Mouse (Mus musculus): ENCODE results near the gene Rabgef1. TPM values are rescaled to one million over a fixed set of nuclear protein-coding genes. Genes with fewer than 3 reads are reported as not detected.

Gene Rabgef1
- polyA plus RNA-seq, 1 experiment from 2014 or later = 31.2 TPM

DNA sequence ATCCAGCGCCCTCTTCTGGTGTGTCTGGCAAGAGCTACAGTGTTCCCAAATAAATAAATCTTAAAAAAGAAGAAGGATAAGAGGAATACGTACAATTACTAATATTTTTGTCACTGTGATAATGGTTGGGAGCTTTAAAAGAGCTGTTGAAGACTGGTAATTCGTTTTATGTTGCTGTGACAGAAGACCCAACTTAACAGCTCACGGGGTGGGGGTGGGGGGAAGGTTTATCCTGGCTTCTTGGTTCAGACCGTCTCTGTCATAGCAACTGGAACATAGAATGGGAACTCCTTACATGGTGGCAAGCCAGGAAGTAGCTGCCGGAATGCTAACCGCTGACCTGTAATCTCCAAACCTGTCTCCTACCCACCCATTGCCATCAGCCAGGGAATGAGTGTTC lies 45.2 kb downstream of the Rabgef1 start, which contains the start of gene Tmem248:
Tmem248 (plus strand) TSS at position 301 of the 400 bp plus-strand sequence.
- Histone ChIP-seq H3K27ac (no peak within 1 kb of the TSS), H3K36me3 (ENCODE audit: inconsistent target) (peaks cover 31% of the 10 kb centered on the region), H3K79me2 (ENCODE audit: inconsistent target) (no peaks in the 10 kb centered on the region), H3K4me3 (ENCODE audit: inconsistent target) (no peak within 1 kb of the TSS)
- WGBS (ENCODE audit: missing documents) = 93% methylated on average over 7 of the region's 7 CpGs

DNA sequence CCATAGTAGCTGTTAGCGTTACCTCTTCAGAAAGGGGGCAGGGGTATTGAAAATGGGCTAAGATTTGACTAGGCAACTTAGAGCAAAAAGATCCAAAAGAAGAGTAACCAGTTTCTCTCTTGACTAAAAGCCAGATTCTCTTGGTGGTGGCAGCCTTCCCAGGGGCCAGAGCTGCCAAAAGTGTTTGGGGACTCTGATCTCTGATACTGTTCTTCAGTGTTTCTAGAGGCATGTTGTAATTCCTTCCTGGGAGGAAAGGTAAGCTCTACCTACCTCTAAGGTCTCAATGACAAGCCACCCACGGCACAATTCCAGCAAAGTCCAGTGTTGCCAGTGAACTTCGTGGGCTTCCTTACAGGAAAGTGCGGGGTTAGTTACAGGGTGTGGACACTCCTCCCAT lies 45.8 kb downstream of the Rabgef1 start:
- Histone ChIP-seq H3K27ac (no peak overlapping the region), H3K4me3 (ENCODE audit: inconsistent target) (no peak overlapping the region), H3K79me2 (ENCODE audit: inconsistent target) (peaks cover under 1% of the 10 kb centered on the region; the same call in 1 of the 2 replicates), H3K36me3 (ENCODE audit: inconsistent target) (peaks cover 24% of the 10 kb centered on the region)
- 84% methylated on average over 4 of the region's 4 CpGs for WGBS (ENCODE audit: missing documents)

DNA sequence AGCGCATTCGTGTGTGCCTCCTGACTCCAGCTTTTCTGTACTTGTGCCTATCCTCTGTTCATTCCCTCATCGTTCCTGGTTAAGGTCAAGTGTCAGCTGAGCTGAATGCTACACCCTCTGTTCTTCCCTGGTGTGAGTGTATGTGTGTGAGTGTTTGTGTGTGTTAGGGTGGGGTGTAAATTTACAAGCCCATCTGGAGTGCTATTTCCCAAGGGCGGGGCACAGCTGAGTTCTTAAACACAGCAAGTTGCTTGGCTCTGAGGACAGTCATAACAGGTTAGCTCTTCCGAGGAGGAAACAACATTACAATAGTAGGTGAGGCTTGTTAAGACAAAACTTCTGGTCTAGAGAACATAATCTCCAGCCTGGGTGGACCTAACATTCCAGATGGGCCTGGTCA lies 46.7 kb downstream of the Rabgef1 start:
- Histone ChIP-seq H3K79me2 (ENCODE audit: inconsistent target) (peaks cover 10% of the 10 kb centered on the region), H3K4me3 (ENCODE audit: inconsistent target) (no peak overlapping the region), H3K27ac (no peak overlapping the region), H3K36me3 (ENCODE audit: inconsistent target) (peaks cover 15% of the 10 kb centered on the region; the same call in 1 of the 2 replicates)
- 95% methylated on average over 5 of the region's 5 CpGs for WGBS (ENCODE audit: missing documents)

DNA sequence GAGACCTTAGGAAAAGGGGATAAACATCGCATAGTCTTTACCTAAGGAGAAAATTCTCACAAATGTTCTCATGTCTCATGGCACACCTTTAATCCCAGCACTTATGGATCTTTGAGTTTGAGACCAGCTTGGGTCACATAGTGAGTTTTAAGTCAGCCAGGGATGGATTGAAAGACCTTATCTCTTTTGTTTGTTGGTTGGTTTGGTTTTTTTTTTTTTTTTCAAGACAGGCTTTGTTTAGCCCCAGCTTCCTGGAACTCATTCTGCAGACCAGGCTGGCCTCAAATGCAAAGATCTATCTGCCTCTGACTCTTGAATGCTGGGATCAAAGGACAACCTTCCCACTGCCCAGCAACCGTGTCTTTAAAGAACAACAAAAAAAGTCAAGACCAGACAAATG lies 49.7 kb downstream of the Rabgef1 start:
- H3K4me3 ChIP-seq (ENCODE audit: inconsistent target) = peak overlapping the region; percentile 85
- H3K36me3 ChIP-seq (ENCODE audit: inconsistent target) = no peaks in the 10 kb centered on the region
- peaks cover 40% of the 10 kb centered on the region for H3K79me2 ChIP-seq (ENCODE audit: inconsistent target)
- H3K27ac ChIP-seq = peak overlapping the region; percentile 69
- 54% methylated on average over 2 of the region's 2 CpGs for WGBS (ENCODE audit: missing documents)

DNA sequence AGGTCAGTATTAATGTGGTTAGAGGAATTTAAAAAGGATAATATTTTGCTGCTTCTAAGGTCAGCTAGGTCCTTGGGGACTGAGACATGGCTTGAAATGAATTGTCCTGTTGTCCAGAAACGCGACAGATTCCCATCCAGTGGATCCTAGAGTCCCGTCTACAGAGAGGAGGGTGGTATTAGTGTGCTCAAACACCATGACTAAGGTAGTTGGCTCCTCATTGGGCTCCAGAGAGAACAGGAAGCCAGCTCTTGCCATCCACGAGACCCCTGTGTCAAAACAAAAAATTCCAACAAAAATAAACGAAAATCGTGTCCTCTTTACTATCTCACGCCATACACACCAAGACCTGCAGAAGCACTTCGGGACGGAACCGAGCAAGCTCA lies 50.2 kb downstream of the Rabgef1 start:
- 3% methylated on average over 10 of the region's 10 CpGs for WGBS (ENCODE audit: missing documents)
- peak overlapping the region; percentile 69 for H3K27ac ChIP-seq
- peaks cover 44% of the 10 kb centered on the region for H3K79me2 ChIP-seq (ENCODE audit: inconsistent target)
- peak overlapping the region; percentile 85 for H3K4me3 ChIP-seq (ENCODE audit: inconsistent target)
- H3K36me3 ChIP-seq (ENCODE audit: inconsistent target) = no peaks in the 10 kb centered on the region

DNA sequence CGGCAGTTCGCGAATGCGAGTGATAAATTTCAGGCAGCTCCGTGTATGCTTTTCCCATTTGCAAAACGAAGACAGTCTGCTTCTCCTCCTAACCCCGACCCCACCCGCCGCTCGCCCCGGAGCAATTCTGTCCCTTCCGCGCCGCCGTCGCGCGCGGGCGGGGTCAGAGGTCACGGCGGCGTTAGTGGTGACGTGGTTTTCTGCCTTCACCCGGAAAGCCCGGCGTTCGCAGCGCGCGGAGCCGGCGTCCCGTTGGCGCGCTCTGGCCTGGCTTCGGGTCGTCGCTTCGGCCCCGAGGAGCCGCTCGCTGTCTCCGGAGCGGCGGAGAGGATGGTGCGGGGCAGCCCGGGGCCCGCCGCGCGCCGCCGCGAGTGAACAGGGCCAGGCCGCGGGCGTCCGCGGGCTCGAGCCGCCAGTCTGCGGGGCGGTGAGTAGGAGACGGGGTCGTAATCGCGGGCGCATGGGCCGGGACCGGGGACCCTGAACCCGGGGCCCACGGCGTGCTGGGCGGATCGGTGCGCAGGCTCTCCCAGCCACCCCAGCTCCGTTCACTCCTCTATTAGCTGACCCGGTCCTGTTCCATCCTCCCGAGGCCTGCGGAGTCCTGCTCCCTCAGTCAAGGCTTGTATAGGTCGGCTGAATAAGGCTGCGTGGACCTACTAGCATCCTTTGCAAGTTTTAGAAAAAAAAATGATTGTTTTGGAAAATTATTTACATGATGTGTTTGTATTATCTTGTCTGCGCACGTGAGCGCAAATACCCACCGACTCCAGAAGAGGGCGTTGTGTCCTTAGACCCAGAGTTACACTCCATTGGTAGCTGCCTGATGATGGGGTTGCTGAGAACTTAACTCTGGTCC lies 50.8 kb downstream of the Rabgef1 start:
- H3K79me2 ChIP-seq (ENCODE audit: inconsistent target) = peaks cover 50% of the 10 kb centered on the region
- under 1% methylated on average over 88 of the region's 88 CpGs for WGBS (ENCODE audit: missing documents)
- H3K27ac ChIP-seq = peak overlapping the region; percentile 69
- H3K4me3 ChIP-seq (ENCODE audit: inconsistent target) = peak overlapping the region; percentile 85
- H3K36me3 ChIP-seq (ENCODE audit: inconsistent target) = no peaks in the 10 kb centered on the region

DNA sequence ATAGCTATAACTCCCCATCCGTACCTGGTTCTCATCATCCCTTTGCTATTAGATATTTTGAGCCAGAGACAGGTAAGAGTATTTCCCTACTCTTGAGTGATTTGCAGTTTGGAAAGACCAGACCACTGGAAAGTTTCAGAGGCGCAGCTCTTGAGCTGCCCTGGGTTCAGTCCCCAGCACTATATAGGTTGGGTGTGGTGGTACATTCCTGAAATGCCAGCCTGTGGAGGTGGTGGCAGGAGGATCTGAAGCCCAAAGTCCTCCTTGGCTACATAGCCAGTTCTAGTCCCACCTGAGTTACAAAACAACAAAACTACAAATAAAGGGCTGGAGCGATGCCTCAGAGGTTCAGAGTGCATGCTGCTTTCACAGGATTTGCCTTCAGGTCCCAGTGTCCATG lies 55.2 kb downstream of the Rabgef1 start:
- H3K4me3 ChIP-seq (ENCODE audit: inconsistent target) = no peak overlapping the region
- H3K79me2 ChIP-seq (ENCODE audit: inconsistent target) = peaks cover 94% of the 10 kb centered on the region
- no peak overlapping the region for H3K27ac ChIP-seq
- peaks cover 18% of the 10 kb centered on the region; the same call in 1 of the 2 replicates for H3K36me3 ChIP-seq (ENCODE audit: inconsistent target)
- 97% methylated on average over 3 of the region's 3 CpGs for WGBS (ENCODE audit: missing documents)

DNA sequence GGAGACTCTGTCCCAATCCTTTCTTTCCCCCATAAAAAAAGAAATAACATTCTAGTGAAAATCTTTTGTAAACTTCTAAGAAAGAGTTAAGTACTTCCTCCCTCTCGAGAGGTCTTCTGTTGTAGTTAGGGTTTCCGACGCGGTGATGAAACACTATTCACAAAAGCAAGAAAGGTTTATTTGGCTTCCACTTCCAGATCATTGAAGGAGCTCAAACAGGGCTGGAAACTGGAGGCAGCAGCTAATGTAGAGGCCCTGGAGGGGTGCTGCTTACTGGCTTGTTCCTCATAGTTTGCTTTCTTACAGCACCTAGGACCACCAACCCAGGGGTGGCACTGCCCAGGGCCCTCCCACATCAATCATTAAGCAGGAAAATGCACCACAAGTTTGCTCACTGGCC lies 56.5 kb downstream of the Rabgef1 start:
- no peak overlapping the region for H3K4me3 ChIP-seq (ENCODE audit: inconsistent target)
- peaks cover 100% of the 10 kb centered on the region for H3K79me2 ChIP-seq (ENCODE audit: inconsistent target)
- H3K27ac ChIP-seq = no peak overlapping the region
- 5% methylated on average over 4 of the region's 4 CpGs for WGBS (ENCODE audit: missing documents)
- peaks cover 31% of the 10 kb centered on the region for H3K36me3 ChIP-seq (ENCODE audit: inconsistent target)

DNA sequence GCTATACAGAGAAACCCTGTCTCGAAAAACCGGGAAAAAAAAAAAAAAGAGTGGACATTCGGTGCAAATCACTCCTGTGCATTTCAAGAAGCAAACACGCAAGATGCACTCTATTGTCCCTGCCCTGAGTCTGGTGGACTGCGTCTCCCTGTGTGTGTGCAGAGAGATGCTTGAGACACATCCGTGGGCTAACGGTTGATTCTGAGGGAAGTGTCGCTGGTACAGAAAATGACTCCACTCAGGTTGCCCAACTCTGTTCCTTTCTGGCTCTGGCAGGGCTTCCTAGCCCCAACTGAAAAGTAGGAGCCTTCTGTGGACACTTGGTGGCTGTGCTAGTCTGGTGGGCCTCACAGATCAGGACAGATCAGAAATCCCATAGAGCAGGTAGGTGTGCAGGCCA lies 64.7 kb downstream of the Rabgef1 start:
- Histone ChIP-seq H3K36me3 (ENCODE audit: inconsistent target) (peaks cover 92% of the 10 kb centered on the region), H3K4me3 (ENCODE audit: inconsistent target) (no peak overlapping the region), H3K27ac (no peak overlapping the region), H3K79me2 (ENCODE audit: inconsistent target) (peaks cover 43% of the 10 kb centered on the region; the same call in 1 of the 2 replicates)
- WGBS (ENCODE audit: missing documents) = 50% methylated on average over 5 of the region's 8 CpGs

DNA sequence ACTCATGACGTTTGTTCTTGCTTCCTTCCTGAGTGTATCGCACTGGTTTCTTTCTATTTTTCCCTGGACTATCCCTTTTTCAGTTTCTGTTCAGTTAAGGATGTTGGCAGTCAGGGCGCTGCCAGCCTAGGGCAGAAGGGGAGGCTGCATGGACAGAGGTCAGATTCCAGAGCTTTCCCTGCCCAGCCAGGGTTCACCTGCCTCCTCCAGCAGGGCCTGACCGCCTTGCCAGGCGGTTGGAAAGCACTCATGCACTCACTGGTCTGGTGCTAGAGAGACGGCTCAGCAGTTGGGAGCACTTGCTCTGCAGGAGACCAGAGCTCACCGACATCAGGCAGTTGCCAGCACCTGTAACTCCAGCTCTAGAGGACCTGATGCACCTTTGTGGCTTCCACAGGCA lies 67.6 kb downstream of the Rabgef1 start:
- peaks cover 88% of the 10 kb centered on the region for H3K36me3 ChIP-seq (ENCODE audit: inconsistent target)
- WGBS (ENCODE audit: missing documents) = 88% methylated on average over 7 of the region's 7 CpGs
- peaks cover 14% of the 10 kb centered on the region; the same call in 1 of the 2 replicates for H3K79me2 ChIP-seq (ENCODE audit: inconsistent target)
- H3K4me3 ChIP-seq (ENCODE audit: inconsistent target) = no peak overlapping the region
- no peak overlapping the region for H3K27ac ChIP-seq

DNA sequence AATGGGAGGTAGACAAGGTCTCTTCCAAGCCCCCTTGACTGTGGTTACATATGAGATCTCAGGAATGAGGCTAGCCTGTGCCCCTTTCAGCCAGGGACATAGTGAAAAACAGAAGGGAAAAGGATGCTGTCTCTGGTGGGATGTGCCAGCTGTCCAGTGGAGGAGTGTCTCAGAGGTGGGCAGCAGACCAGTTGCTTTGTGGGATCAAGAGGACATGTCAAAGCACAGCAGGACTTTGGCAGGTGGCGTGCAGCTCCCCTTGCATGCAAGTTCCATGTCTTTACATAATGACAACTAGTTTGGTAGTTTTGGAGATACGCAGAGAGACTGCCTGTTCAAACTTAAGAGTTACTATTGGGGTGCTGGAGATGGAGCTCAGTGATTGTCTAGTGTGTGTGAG lies 68.3 kb downstream of the Rabgef1 start:
- Histone ChIP-seq H3K36me3 (ENCODE audit: inconsistent target) (peaks cover 87% of the 10 kb centered on the region), H3K27ac (no peak overlapping the region), H3K79me2 (ENCODE audit: inconsistent target) (peaks cover 8% of the 10 kb centered on the region; the same call in 1 of the 2 replicates), H3K4me3 (ENCODE audit: inconsistent target) (no peak overlapping the region)
- 93% methylated on average over 2 of the region's 2 CpGs for WGBS (ENCODE audit: missing documents)

DNA sequence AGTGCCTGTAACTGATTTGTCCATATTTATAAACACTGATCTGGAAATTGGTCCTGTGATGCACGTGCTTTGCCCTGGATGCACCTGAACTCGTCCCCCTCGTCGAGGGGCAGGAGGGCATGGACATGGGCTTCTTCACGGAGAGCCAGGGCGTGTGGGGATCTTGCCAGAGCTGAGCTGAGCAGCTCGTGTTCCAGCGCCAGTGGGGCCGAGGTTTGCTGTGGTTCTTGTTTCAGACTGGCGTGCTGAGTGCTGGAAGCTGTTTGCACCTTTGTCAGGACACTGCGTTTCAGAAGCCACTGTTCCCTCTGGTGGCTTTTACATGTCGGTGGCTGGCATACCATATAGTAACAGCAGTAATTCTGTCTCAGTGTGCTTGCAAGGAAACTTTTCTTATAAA lies 69.8 kb downstream of the Rabgef1 start:
- no peak overlapping the region for H3K27ac ChIP-seq
- WGBS (ENCODE audit: missing documents) = 94% methylated on average over 12 of the region's 12 CpGs
- H3K79me2 ChIP-seq (ENCODE audit: inconsistent target) = peaks cover 4% of the 10 kb centered on the region; the same call in 1 of the 2 replicates
- H3K36me3 ChIP-seq (ENCODE audit: inconsistent target) = peaks cover 87% of the 10 kb centered on the region
- no peak overlapping the region for H3K4me3 ChIP-seq (ENCODE audit: inconsistent target)

DNA sequence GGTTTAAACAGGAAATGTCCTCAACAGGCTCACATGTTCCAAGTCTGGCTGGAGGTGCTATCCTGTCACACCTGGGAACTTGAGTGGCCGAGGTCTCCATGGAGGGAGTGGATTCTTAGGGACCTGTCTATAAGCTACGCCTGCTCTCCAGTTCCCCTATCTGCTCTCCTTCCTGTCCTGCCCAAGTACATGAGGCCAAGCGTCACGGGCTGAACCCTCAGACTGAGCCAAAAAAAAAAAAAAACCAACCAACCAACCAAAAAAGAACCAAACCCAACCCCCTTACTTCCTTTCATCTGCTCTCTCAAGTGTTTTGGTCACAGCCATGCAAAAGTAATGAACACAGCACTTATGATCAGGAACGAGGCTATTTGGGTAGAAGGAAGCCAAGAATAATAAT lies 76.2 kb downstream of the Rabgef1 start:
- Histone ChIP-seq H3K27ac (peak overlapping the region; percentile 55), H3K36me3 (ENCODE audit: inconsistent target) (peaks cover 86% of the 10 kb centered on the region), H3K79me2 (ENCODE audit: inconsistent target) (peaks cover 46% of the 10 kb centered on the region), H3K4me3 (ENCODE audit: inconsistent target) (no peak overlapping the region)
- 12% methylated on average over 5 of the region's 5 CpGs for WGBS (ENCODE audit: missing documents)

DNA sequence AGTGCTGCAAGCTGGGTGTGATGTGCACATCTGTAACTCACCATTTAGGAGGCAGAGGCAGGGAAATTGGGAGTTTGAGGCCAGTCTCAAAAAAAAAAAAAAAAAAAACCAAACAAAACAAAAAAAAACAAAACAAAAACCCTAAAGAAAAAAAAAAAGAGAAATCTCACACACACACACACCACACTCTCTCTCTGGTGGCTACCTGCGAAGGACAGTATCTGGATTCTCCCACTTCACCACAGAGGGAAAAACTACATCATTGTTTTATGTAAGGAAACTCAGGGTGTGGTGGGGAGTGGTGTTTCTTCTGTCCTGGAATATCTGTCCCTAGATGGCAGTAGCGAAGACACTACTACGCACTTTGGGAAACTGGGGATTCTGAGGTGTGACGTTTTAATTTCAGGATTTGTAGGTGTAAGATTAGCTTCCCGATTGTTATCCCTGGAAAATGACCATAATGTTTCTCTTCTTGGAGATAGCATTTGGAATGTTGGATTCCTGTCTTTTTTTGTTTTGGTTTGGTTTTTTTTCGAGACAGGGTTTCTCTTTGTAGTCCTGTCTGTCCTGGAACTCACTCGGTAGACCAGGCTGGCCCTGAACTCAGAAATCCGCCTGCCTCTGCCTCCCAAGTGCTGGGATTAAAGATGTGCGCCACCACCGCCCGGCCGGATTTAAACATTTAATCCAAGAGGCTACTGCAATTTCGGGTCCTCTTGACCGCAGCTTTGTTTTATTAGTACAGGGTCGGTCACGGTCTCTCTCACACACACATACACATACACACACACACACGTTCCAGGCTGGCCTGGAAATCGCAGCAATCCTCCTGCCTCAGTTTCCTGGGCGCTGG lies 82.8 kb downstream of the Rabgef1 start:
- H3K27ac ChIP-seq = peak overlapping the region; percentile 86
- WGBS (ENCODE audit: missing documents) = 3% methylated on average over 18 of the region's 19 CpGs
- peaks cover 70% of the 10 kb centered on the region for H3K79me2 ChIP-seq (ENCODE audit: inconsistent target)
- H3K36me3 ChIP-seq (ENCODE audit: inconsistent target) = peaks cover 32% of the 10 kb centered on the region
- H3K4me3 ChIP-seq (ENCODE audit: inconsistent target) = peak overlapping the region; percentile 98

All from macrophage (primary cell).